Mouse (Mus musculus) kidney, postnatal 0 days (tissue): ENCODE measurements around the gene Ccdc40. TPM values are rescaled to one million over a fixed set of nuclear protein-coding genes. Genes with fewer than 3 reads are reported as not detected.

Experiments
- ATAC-seq: fragments of 200-750 bp; cut with Nextera tagmentation; replicated peaks from 2 replicates; pipeline ENCODE4 v1.8.0; 2017; ENCODE audit warnings: low read depth, moderate number of reproducible peaks, moderate TSS enrichment, moderate library complexity; ENCODE audit not compliant: low FRiP score
- DNase-seq: peaks from one replicate; pipeline ENCODE4 v3.0.0-alpha.2; 2016; ENCODE audit warnings: low spot score
- H3K27ac ChIP-seq: fragments of 300-500 bp; sonication (generic); 2 replicates; pipeline ENCODE4 v1.5.1; 2014; ENCODE audit warnings: mild to moderate bottlenecking
- H3K27me3 ChIP-seq: fragments of 300-500 bp; sonication (generic); 2 replicates; pipeline ENCODE4 v1.6.1; 2014; ENCODE audit warnings: low read length, mixed read lengths; ENCODE audit not compliant: insufficient read depth
- H3K36me3 ChIP-seq: fragments of 300-500 bp; sonication (generic); 2 replicates; pipeline ENCODE4 v1.6.1; 2014; ENCODE audit warnings: low read length, mixed read lengths; ENCODE audit not compliant: insufficient read depth
- H3K4me1 ChIP-seq: fragments of 300-500 bp; sonication (generic); replicated peaks from 2 replicates; pipeline ENCODE4 v1.6.1; 2014; ENCODE audit warnings: antibody characterized with exemption, low read length, mixed read lengths; ENCODE audit not compliant: insufficient read depth
- H3K4me2 ChIP-seq: fragments of 300-500 bp; sonication (generic); 2 replicates; pipeline ENCODE4 v1.6.1; 2014; ENCODE audit warnings: mild to moderate bottlenecking, low read length, moderate library complexity, mixed read lengths
- H3K4me3 ChIP-seq: fragments of 300-500 bp; sonication (generic); replicated peaks from 2 replicates; pipeline ENCODE4 v1.5.1; 2014; ENCODE audit warnings: low read depth, low read length
- H3K9ac ChIP-seq: fragments of 300-500 bp; sonication (generic); 2 replicates; pipeline ENCODE4 v1.6.1; 2014; ENCODE audit warnings: low read depth, low read length
- H3K9me3 ChIP-seq: fragments of 300-500 bp; sonication (generic); replicated peaks from 2 replicates; pipeline ENCODE4 v1.6.1; 2016; ENCODE audit warnings: low read length, inconsistent platforms, mixed read lengths
- CTCF ChIP-seq: IDR thresholded peaks from 2 replicates; pipeline ENCODE4 v1.5.1; 2016; ENCODE audit warnings: antibody characterized with exemption, low read depth, mild to moderate bottlenecking, moderate library complexity
- WGBS: fragments of 180-500 bp; shearing (Covaris S2); extraction: QIAGEN DNeasy Blood & Tissue Kit; methylation state at CpG from one replicate; pipeline ENCODE4 v1.1.7; 2014; 5-methylcytosine and 5-hydroxymethylcytosine counted together
- polyA plus RNA-seq: library from polyadenylated mRNA; unstranded; fragments of >200 nt; fragmentation: Nextera tagmentation; extraction: Ambion mirVana; gene quantifications from 2 replicates; pipeline ENCODE4 v1.2.1, GENCODE M21; 2015

Gene Ccdc40
- polyA plus RNA-seq, 1 experiment from 2014 or later: 4.0 TPM

DNA sequence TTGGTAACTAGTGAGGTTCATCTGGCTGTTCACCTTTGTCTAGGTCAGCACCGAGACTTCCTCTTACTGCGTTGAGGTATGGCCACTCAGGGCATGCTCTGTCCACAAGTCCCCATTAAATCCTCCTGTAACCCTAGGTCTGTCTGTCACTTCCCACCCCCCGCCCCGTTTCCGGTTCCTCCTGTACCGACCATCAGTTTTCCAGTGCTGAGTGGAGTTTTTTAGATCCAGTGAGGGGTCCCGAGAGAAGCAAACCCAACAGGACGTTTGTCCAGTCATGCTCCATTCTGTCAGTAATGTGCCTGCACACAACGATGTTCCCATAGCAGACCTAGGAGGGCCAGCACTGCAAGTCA, 29.8 kb downstream of the Ccdc40 start:
- ATAC-seq (no peak), DNase-seq (no peak)
- H3K4me1 ChIP-seq: peaks cover 18% of the 10 kb centered on the region
- H3K27ac ChIP-seq: peak overlapping the region; percentile 40; the same call in 1 of the 2 replicates
- H3K4me3 ChIP-seq: peak overlapping the region; percentile 9; the same call in 1 of the 2 replicates
- H3K4me2 ChIP-seq: peak overlapping the region; percentile 46
- no peaks in the 10 kb centered on the region for H3K27me3 ChIP-seq
- 36% methylated on average over 9 of the region's 9 CpGs for WGBS
- no peaks in the 10 kb centered on the region for H3K36me3 ChIP-seq
- H3K9ac ChIP-seq: no peak overlapping the region
- no peak for TF ChIP-seq CTCF
- H3K9me3 ChIP-seq: no peaks in the 10 kb centered on the region

DNA sequence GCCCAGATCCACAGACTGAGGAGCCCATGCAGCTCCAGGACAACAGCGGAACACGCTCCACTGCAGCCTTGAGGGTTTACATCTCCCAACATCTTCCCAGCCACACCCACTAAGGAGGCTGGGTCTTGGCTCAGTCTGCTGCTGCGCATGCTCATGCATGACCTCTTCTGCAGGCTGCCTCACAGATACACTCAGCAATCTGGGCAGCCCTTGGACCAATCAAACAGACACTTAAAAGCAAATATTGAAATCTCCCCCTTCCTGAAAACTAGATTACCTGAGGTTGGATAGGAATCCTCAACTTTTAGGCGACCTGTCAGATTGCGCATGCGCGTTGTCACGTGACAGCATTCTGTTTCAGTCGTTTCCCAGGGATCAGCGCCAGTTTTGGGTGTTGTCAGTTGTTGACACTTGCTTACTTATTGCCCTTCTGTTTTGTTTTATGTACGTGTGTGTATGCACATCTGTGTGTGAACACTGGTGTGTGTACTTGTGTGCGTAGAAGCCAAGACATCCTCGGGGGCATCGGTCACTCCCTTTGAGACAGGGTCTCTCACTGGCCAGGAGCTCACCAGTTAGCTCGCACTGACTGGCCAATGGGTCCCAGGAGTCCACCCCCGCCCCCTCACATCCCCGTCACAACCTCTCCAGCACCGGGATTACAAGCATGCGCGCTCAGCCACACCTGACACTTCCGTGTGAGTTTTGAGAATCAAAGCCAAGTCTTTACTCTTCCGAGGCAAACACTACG, 30.4 kb downstream of the Ccdc40 start:
- no peak overlapping the region for H3K9ac ChIP-seq
- no peak for TF ChIP-seq CTCF
- H3K9me3 ChIP-seq: no peaks in the 10 kb centered on the region
- ATAC-seq (peak; percentile 54; the same call in 1 of the 2 replicates), DNase-seq (peak; percentile 83)
- peak overlapping the region; percentile 9; the same call in 1 of the 2 replicates for H3K4me3 ChIP-seq
- H3K4me1 ChIP-seq: peaks cover 18% of the 10 kb centered on the region
- H3K27me3 ChIP-seq: no peaks in the 10 kb centered on the region
- peak overlapping the region; percentile 40; the same call in 1 of the 2 replicates for H3K27ac ChIP-seq
- peak overlapping the region; percentile 46 for H3K4me2 ChIP-seq
- 54% methylated on average over 23 of the region's 23 CpGs for WGBS
- no peaks in the 10 kb centered on the region for H3K36me3 ChIP-seq

DNA sequence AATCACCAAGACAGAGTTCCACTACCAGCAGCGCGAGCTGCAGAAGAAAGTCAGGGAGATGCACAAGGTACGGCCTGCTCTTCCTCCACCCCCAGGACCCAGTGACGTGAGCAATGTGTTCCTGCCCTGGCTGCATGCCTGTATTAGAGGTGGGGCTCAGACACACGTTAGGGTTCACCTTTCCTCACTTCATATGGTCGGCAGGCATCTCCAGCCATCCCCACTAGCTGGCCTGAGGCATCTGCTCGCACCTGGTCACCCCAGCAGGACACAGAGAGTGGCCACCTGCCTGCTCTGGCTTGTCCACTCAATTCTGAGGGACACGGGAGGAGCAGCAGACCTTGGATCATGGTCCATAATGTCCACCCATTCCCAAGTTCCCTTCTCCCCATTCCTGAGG, 31.6 kb downstream of the Ccdc40 start:
- TF ChIP-seq CTCF: no peak
- 85% methylated on average over 8 of the region's 8 CpGs for WGBS
- H3K4me2 ChIP-seq: no peak overlapping the region

DNA sequence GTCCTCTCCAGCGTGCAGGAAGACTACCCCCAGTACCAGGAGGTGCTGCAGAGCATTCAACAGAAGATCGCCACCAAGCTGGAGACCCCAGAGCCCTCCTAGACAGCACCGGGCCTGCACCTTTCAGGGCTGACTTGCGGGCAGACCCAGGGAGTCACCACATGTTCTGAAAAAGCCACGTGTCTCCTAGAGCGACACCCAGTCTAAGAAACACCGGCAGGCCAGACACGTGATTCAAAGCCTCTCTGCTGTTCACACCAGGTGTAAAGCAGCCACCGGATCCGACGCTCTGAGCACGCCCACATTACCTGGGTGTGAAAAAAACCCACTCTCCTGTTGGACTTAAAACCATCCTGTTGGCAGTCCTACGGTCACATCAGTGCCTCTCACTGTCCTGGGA, 36.0 kb downstream of the Ccdc40 start:
- Histone ChIP-seq H3K4me1 (no peaks in the 10 kb centered on the region), H3K4me3 (no peak overlapping the region), H3K9me3 (no peaks in the 10 kb centered on the region), H3K9ac (no peak overlapping the region), H3K27me3 (no peaks in the 10 kb centered on the region), H3K4me2 (no peak overlapping the region), H3K27ac (no peak overlapping the region), H3K36me3 (no peaks in the 10 kb centered on the region)
- DNase-seq (no peak), ATAC-seq (no peak)
- TF ChIP-seq CTCF: no peak
- WGBS: 91% methylated on average over 13 of the region's 13 CpGs

More for the DNA sequence above, 31.6 kb downstream of the Ccdc40 start:
- no peaks in the 10 kb centered on the region for H3K36me3 ChIP-seq
- H3K4me3 ChIP-seq: no peak overlapping the region
- DNase-seq (no peak), ATAC-seq (no peak)
- no peaks in the 10 kb centered on the region for H3K9me3 ChIP-seq
- no peaks in the 10 kb centered on the region for H3K27me3 ChIP-seq
- H3K27ac ChIP-seq: no peak overlapping the region
- no peak overlapping the region for H3K9ac ChIP-seq
- peaks cover 18% of the 10 kb centered on the region for H3K4me1 ChIP-seq

DNA sequence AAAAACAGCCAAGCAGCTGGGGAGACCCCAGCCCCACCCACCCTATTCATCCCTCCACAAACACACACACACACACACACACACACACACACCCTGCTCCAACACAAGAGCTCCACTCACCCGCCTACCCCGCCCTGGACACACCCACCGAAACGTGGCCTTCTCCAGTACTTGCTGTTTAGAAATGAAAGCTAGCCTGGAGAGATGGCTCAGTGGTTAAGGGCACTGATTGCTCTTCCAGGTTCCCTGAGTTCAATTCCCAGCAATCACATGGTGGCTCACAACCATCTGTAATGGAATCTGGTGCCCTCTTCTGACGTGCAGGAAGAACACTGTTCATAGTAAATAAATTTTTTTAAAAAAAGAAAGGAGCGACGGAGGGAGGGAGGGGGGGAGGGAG, 37.4 kb downstream of the Ccdc40 start:
- TF ChIP-seq CTCF: no peak
- 81% methylated on average over 7 of the region's 7 CpGs for WGBS
- Histone ChIP-seq H3K9me3 (no peaks in the 10 kb centered on the region), H3K4me2 (no peak overlapping the region), H3K9ac (no peak overlapping the region), H3K4me3 (no peak overlapping the region), H3K36me3 (no peaks in the 10 kb centered on the region), H3K27me3 (no peaks in the 10 kb centered on the region), H3K27ac (no peak overlapping the region), H3K4me1 (no peaks in the 10 kb centered on the region)
- ATAC-seq (no peak), DNase-seq (no peak)

DNA sequence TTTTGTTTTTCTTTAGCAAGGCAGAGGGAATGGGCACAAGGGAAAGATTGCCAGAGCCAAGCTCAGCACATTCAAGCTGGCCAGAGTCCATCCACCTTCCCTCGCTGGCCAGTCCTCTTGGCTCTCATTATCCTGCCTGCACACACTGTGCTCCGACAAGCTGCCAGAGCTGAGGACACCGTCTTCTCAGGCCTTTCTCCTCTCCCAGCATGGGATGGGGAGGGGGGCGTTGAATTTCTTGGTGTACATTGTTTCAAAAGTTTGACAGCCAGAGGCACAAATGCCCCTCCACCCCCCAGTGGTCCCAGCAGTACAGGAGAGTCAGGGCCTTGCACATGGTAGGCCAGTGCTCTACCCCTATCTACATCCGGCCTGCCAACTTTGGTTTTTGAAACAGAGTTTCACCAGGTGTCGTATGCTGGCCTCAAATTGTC, 38.9 kb downstream of the Ccdc40 start:
- no peaks in the 10 kb centered on the region for H3K4me1 ChIP-seq
- H3K4me2 ChIP-seq: peak overlapping the region; percentile 99
- no peak for DNase-seq
- H3K4me3 ChIP-seq: no peak overlapping the region
- H3K9me3 ChIP-seq: no peaks in the 10 kb centered on the region
- H3K27ac ChIP-seq: peak overlapping the region; percentile 36; the same call in 1 of the 2 replicates
- peak overlapping the region; percentile 73; the same call in 1 of the 2 replicates for H3K9ac ChIP-seq
- no peaks in the 10 kb centered on the region for H3K36me3 ChIP-seq
- peak; percentile 25 for ATAC-seq
- no peaks in the 10 kb centered on the region for H3K27me3 ChIP-seq
- WGBS: 38% methylated on average over 6 of the region's 6 CpGs
- no peak for TF ChIP-seq CTCF
